Comparison of ENCODE assay signal across 19 mouse cellular contexts in genomic region chr9:31028251-31028650, GRCm38 (mm10). TPM values are rescaled to one million over a fixed set of nuclear protein-coding genes. Genes with fewer than 3 reads are reported as not detected.
DNase-seq lines count a peak whose midpoint lies in the region; ATAC-seq and TF ChIP-seq lines count a peak whose summit lies in the region.
"Had no signal": no experiment of that assay in that cellular context is flagged by ENCODE, and none has a peak within 500 bp of the region (broad histone marks: within the 10 kb centered on the region; RNA-seq: fewer than 3 reads in every experiment).

No protein-coding gene starts in this region.

- H3K9me3 ChIP-seq in kidney, embryonic 16.5 days (ENCODE audit: low read length): no peaks in the 10 kb centered on the region
- no peaks in the 10 kb centered on the region for H3K9me3 ChIP-seq in E14TG2a.4 (ENCODE audit: low read length)
- H3K9me3 ChIP-seq: embryonic facial prominence, embryonic 10.5 days; forebrain, embryonic 10.5 days; G1E; hindbrain, embryonic 12.5 days had no signal

- no peaks in the 10 kb centered on the region for H3K36me3 ChIP-seq in kidney, embryonic 16.5 days (ENCODE audit: insufficient read depth, low read length)
- H3K36me3 ChIP-seq in E14TG2a.4 (ENCODE audit: insufficient read depth, low read length): 0 out of 2 replicates have a peak, but pooled peaks cover under 1% of the 10 kb centered on the region
- H3K36me3 ChIP-seq: embryonic facial prominence, embryonic 10.5 days; forebrain, embryonic 10.5 days; G1E; hindbrain, embryonic 12.5 days had no signal

- no peak overlapping the region for H3K9ac ChIP-seq in kidney, embryonic 16.5 days (replicated peaks; ENCODE audit: low read length)
- H3K9ac ChIP-seq: hindbrain, embryonic 12.5 days had no signal

- H3K4me1 ChIP-seq in kidney, embryonic 16.5 days (ENCODE audit: insufficient read depth, low read length): peaks cover 12% of the 10 kb centered on the region
- H3K4me1 ChIP-seq in E14TG2a.4 (replicated peaks; ENCODE audit: low read depth, low read length): peaks cover 68% of the 10 kb centered on the region

- WGBS in kidney, embryonic 16.5 days: 75% methylated on average over 4 of the region's 4 CpGs

- H3K4me3 ChIP-seq in kidney, embryonic 16.5 days (ENCODE audit: low read length): no peak overlapping the region
- H3K4me3 ChIP-seq in E14TG2a.4 (replicated peaks; ENCODE audit: low read length): peak overlapping the region; percentile 57; the same call in 1 of the 2 replicates
- H3K4me3 ChIP-seq: embryonic facial prominence, embryonic 10.5 days; forebrain, embryonic 10.5 days; gastrocnemius, adult 2 months; hindbrain, embryonic 12.5 days had no signal

- no peak for TF ChIP-seq CTCF in E14TG2a.4 (conservative IDR thresholded peaks at IDR 0.05; ENCODE audit: low read length)

- H3K4me2 ChIP-seq in kidney, embryonic 16.5 days (replicated peaks; ENCODE audit: low read depth, low read length): no peak overlapping the region
- H3K4me2 ChIP-seq: hindbrain, embryonic 12.5 days had no signal

- no peaks in the 10 kb centered on the region for H3K27me3 ChIP-seq in kidney, embryonic 16.5 days (ENCODE audit: insufficient read depth, low read length)
- H3K27me3 ChIP-seq in E14TG2a.4 (ENCODE audit: insufficient read depth, low read length): no peaks in the 10 kb centered on the region
- H3K27me3 ChIP-seq: CH12.LX; hindbrain, embryonic 12.5 days had no signal

- DNase-seq in kidney, adult 18-20 months: peak; percentile 25
- DNase-seq in kidney, postnatal 36 days: peak; percentile 8 to 43
- DNase-seq in kidney, postnatal 4 days: no peak
- peak; percentile 84 for DNase-seq in fat pad, adult 2 months (ENCODE audit: extremely low read depth, low read depth, low spot score)
- DNase-seq: adrenal gland, adult 8-10 months; adrenal gland, postnatal 36 days; cerebellum, adult 2 months; gastrocnemius, adult 2 months; gastrocnemius, postnatal 25 days; heart, postnatal 10 days; heart, postnatal 4 days had no signal

- ATAC-seq in kidney, embryonic 16.5 days (ENCODE audit: low FRiP score, low TSS enrichment): no peak
- ATAC-seq: forebrain, embryonic 14.5 days had no signal

- no peak overlapping the region for H3K27ac ChIP-seq in kidney, embryonic 16.5 days (ENCODE audit: low read length)
- H3K27ac ChIP-seq: embryonic facial prominence, embryonic 10.5 days; forebrain, embryonic 10.5 days; hindbrain, embryonic 12.5 days had no signal

RNA-seq across cellular contexts. Expression of gene Zbtb44, which starts 2.2 kb away (rescaled TPM):
- polyA plus RNA-seq in kidney, embryonic 16.5 days (2015; fragmentation: Nextera tagmentation; extraction: Ambion mirVana): 5.3 and 6.1 TPM in 2 replicates

Comparison
In these comparisons a context has a peak if more than half of its experiments do, and no peak if none do; other contexts are left out.
1. DNase-seq: peak in kidney, adult 18-20 months (single experiment), kidney, postnatal 36 days (2 of 2) and fat pad, adult 2 months (single experiment); none in kidney, postnatal 4 days (0 of 2).